Mouse (Mus musculus) G1E (cell line): ENCODE data around the gene Stard13.

Source experiments
- CTCF ChIP-seq: IDR thresholded peaks from 2 replicates; pipeline ENCODE4 v1.5.1; 2012; ENCODE audit warnings: low read depth, low read length, inconsistent platforms, mixed read lengths
- GATA1 ChIP-seq: IDR thresholded peaks from 2 replicates; pipeline ENCODE4 v1.6.1; 2012; ENCODE audit warnings: borderline replicate concordance, low read length, inconsistent platforms, mixed read lengths

- no peak for TF ChIP-seq CTCF
- no peak for TF ChIP-seq GATA1
Measured at GRCm38 (mm10) chr5:151053190-151053589, 180.4 kb downstream of the Stard13 start.
